Mouse (Mus musculus): Measurements from ENCODE around the gene Spns2. TPM values are rescaled to one million over a fixed set of nuclear protein-coding genes. Genes with fewer than 3 reads are reported as not detected.

Spns2 gene
- polyA plus RNA-seq, 1 experiment from 2014 or later: 10.6 TPM

GRCm38 (mm10) chr11:72405532-72405931 is 84.2 kb downstream of the Spns2 start:
- Histone ChIP-seq H3K36me3 (no peaks in the 10 kb centered on the region), H3K9ac (no peak overlapping the region), H3K9me3 (no peaks in the 10 kb centered on the region), H3K27ac (no peak overlapping the region), H3K27me3 (peaks cover 20% of the 10 kb centered on the region; the same call in 1 of the 2 replicates), H3K4me3 (no peak overlapping the region), H3K4me2 (no peak overlapping the region), H3K4me1 (peaks cover 29% of the 10 kb centered on the region)
- 68% methylated on average over 4 of the region's 4 CpGs for WGBS
- no peak for ATAC-seq (ENCODE audit: insufficient number of reproducible peaks, low FRiP score, low TSS enrichment, low read depth)

DNA sequence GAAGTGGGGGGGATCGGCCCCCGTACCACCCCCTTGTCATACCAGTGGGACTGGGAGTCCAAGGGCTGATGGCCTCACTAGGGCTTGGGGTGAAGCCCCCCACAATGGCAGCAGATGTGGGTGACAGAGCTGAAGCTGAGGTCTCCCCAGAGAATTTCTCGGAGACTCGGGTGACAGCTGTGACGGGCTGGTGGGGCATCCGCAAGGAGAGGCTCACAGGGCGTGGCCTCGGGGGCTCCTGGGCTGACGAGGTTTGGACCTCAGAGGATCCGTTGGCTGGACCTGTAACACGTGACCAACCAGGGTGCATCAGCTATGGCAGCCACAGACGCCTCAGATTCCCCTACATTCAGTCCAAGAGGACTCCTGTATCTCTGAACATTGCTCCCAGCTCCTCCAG is 86.7 kb downstream of the Spns2 start:
- H3K4me2 ChIP-seq: no peak overlapping the region
- H3K4me1 ChIP-seq: peaks cover 20% of the 10 kb centered on the region
- ATAC-seq (ENCODE audit: insufficient number of reproducible peaks, low FRiP score, low TSS enrichment, low read depth): no peak
- 86% methylated on average over 12 of the region's 12 CpGs for WGBS
- no peak overlapping the region for H3K27ac ChIP-seq
- no peaks in the 10 kb centered on the region for H3K36me3 ChIP-seq
- no peak overlapping the region for H3K4me3 ChIP-seq
- H3K9me3 ChIP-seq: no peaks in the 10 kb centered on the region
- peaks cover 4% of the 10 kb centered on the region; the same call in 1 of the 2 replicates for H3K27me3 ChIP-seq
- no peak overlapping the region for H3K9ac ChIP-seq

DNA sequence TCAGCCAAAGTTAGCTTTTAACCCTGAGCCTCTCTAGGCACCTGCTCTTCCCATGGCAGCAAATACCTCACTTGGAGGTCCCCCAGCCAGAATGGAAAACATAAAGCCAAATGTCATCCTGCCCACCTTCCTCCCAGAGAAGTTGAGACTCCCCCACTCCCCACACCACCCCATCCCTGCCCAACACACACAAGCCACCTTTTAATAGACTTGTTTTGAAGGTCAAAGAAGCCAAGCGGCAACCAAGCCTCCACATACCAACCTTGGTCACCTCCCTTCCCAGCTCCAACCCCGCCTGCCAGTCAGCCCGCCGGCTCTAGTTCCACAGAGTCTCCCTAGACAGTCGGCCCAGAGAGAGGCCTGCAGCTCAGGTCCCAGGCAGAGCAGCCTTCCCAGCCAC is 87.7 kb downstream of the Spns2 start:
- H3K4me3 ChIP-seq: no peak overlapping the region
- no peak overlapping the region for H3K9ac ChIP-seq
- H3K4me2 ChIP-seq: no peak overlapping the region

More for the DNA sequence above, 87.7 kb downstream of the Spns2 start:
- H3K36me3 ChIP-seq: no peaks in the 10 kb centered on the region
- no peaks in the 10 kb centered on the region for H3K9me3 ChIP-seq
- H3K4me1 ChIP-seq: peaks cover 23% of the 10 kb centered on the region
- no peak overlapping the region for H3K27ac ChIP-seq
- no peak for ATAC-seq (ENCODE audit: insufficient number of reproducible peaks, low FRiP score, low TSS enrichment, low read depth)
- H3K27me3 ChIP-seq: no peaks in the 10 kb centered on the region
- 67% methylated on average over 5 of the region's 5 CpGs for WGBS

Other genes with a start within 250 kb of the Spns2 start
- gene Slc13a5, start 222.7 kb downstream of the Spns2 start, polyA plus RNA-seq (2015; fragmentation: Nextera tagmentation; extraction: Ambion mirVana): 3.2 and 4.5 TPM in 2 replicates
- 3.2 and 3.5 TPM in 2 replicates for gene Xaf1, start 188.3 kb downstream of the Spns2 start, polyA plus RNA-seq (2015; fragmentation: Nextera tagmentation; extraction: Ambion mirVana)
- gene Fbxo39, start 175.5 kb downstream of the Spns2 start, polyA plus RNA-seq (2015; fragmentation: Nextera tagmentation; extraction: Ambion mirVana): not detected in 2 replicates
- gene Tekt1, start 127.5 kb downstream of the Spns2 start, polyA plus RNA-seq (2015; fragmentation: Nextera tagmentation; extraction: Ambion mirVana): 1.5 and 1.6 TPM in 2 replicates
- gene Smtnl2, start 78.2 kb downstream of the Spns2 start, polyA plus RNA-seq (2015; fragmentation: Nextera tagmentation; extraction: Ambion mirVana): 85.0 and 97.2 TPM in 2 replicates
- gene Ggt6, start 54.4 kb downstream of the Spns2 start, polyA plus RNA-seq (2015; fragmentation: Nextera tagmentation; extraction: Ambion mirVana): 10.4 and 11.5 TPM in 2 replicates
- 127 and 128 TPM in 2 replicates for gene Mybbp1a, start 48.5 kb downstream of the Spns2 start, polyA plus RNA-seq (2015; fragmentation: Nextera tagmentation; extraction: Ambion mirVana)
- gene Spns3, start 60.6 kb upstream of the Spns2 start, polyA plus RNA-seq (2015; fragmentation: Nextera tagmentation; extraction: Ambion mirVana): 0.88 and 0.97 TPM in 2 replicates
- gene Ube2g1, start 117.4 kb upstream of the Spns2 start, polyA plus RNA-seq (2015; fragmentation: Nextera tagmentation; extraction: Ambion mirVana): 63.3 and 65.7 TPM in 2 replicates
- 20.8 and 21.5 TPM in 2 replicates for gene Ankfy1, start 200.1 kb upstream of the Spns2 start, polyA plus RNA-seq (2015; fragmentation: Nextera tagmentation; extraction: Ambion mirVana)

Measured in limb, embryonic 15.5 days (tissue).